Mouse (Mus musculus) T-helper 17 cell (primary cell): Measurements from ENCODE around the gene Bmp4.

ENCODE experiments used
- in situ Hi-C, 2 experiments: fragments of 300-600 bp; cut with MboI, MseI; formaldehyde crosslinking; loops; 1 replicate in 1 of 2; 2 replicates in 1 of 2; pipeline ENCODE4 v1.15.1; 2025; ENCODE audit warnings: high pct_unique_total_duplicates in 2 of 2

Gene Bmp4

GRCm38 (mm10) chr14:46390249-46390775, at the start of gene Bmp4:
TSS of gene Bmp4 (minus strand) at chr14:46390669.
- in situ Hi-C loops = loop anchor here in 1 of 2 experiments (25.0 kb wide), 1 partner anchor 1178 kb away; the partner anchor contains the start of genes Gpr137c and Txndc16

- in situ Hi-C loops = no loop called here
Measured at GRCm38 (mm10) chr14:46439461-46440048, 49.1 kb upstream of the Bmp4 start.

- in situ Hi-C loops = no loop called here
Measured at GRCm38 (mm10) chr14:46436471-46437090, 46.1 kb upstream of the Bmp4 start.

- in situ Hi-C loops = no loop called here
Measured at GRCm38 (mm10) chr14:46430231-46430630, 39.8 kb upstream of the Bmp4 start.

GRCm38 (mm10) chr14:46427251-46427650, 36.8 kb upstream of the Bmp4 start:
- in situ Hi-C loops = no loop called here

GRCm38 (mm10) chr14:46421823-46422222, 31.4 kb upstream of the Bmp4 start:
- in situ Hi-C loops = no loop called here

GRCm38 (mm10) chr14:46419269-46419668, 28.8 kb upstream of the Bmp4 start:
- in situ Hi-C loops = no loop called here

- in situ Hi-C loops = no loop called here
Measured at GRCm38 (mm10) chr14:46418371-46419097, 28.1 kb upstream of the Bmp4 start.

GRCm38 (mm10) chr14:46412497-46413000, 22.1 kb upstream of the Bmp4 start:
- in situ Hi-C loops = no loop called here

GRCm38 (mm10) chr14:46410557-46411120, 20.2 kb upstream of the Bmp4 start:
- in situ Hi-C loops = no loop called here

GRCm38 (mm10) chr14:46409016-46409415, 18.5 kb upstream of the Bmp4 start:
- in situ Hi-C loops = no loop called here

GRCm38 (mm10) chr14:46408319-46408718, 17.9 kb upstream of the Bmp4 start:
- in situ Hi-C loops = no loop called here

GRCm38 (mm10) chr14:46399925-46400324, 9.5 kb upstream of the Bmp4 start:
- in situ Hi-C loops = loop anchor here in 1 of 2 experiments (25.0 kb wide), 1 partner anchor 1188 kb away; the partner anchor contains the start of genes Gpr137c and Txndc16

GRCm38 (mm10) chr14:46398091-46398695, 7.7 kb upstream of the Bmp4 start:
- in situ Hi-C loops = loop anchor here in 1 of 2 experiments (25.0 kb wide), 1 partner anchor 1186 kb away; the partner anchor contains the start of genes Gpr137c and Txndc16

- in situ Hi-C loops = loop anchor here in 1 of 2 experiments (25.0 kb wide), 1 partner anchor 1179 kb away; the partner anchor contains the start of genes Gpr137c and Txndc16
Measured at GRCm38 (mm10) chr14:46391621-46392170, 1.2 kb upstream of the Bmp4 start.

- in situ Hi-C loops = loop anchor here in 1 of 2 experiments (25.0 kb wide), 1 partner anchor 1177 kb away; the partner anchor contains the start of genes Gpr137c and Txndc16
Measured at GRCm38 (mm10) chr14:46389438-46390248, 826 bp downstream of the Bmp4 start.

GRCm38 (mm10) chr14:46388636-46389035, 1.8 kb downstream of the Bmp4 start:
- in situ Hi-C loops = loop anchor here in 1 of 2 experiments (25.0 kb wide), 1 partner anchor 1176 kb away; the partner anchor contains the start of genes Gpr137c and Txndc16

GRCm38 (mm10) chr14:46387821-46388481, 2.5 kb downstream of the Bmp4 start:
- in situ Hi-C loops = loop anchor here in 1 of 2 experiments (25.0 kb wide), 1 partner anchor 1176 kb away; the partner anchor contains the start of genes Gpr137c and Txndc16

- in situ Hi-C loops = loop anchor here in 1 of 2 experiments (25.0 kb wide), 1 partner anchor 1175 kb away; the partner anchor contains the start of genes Gpr137c and Txndc16
Measured at GRCm38 (mm10) chr14:46387357-46387671, 3.2 kb downstream of the Bmp4 start.
